ENCODE assay signal across 26 mouse cellular contexts in genomic region chr15:98115779-98116163, GRCm38 (mm10). TPM values are rescaled to one million over a fixed set of nuclear protein-coding genes. Genes with fewer than 3 reads are reported as not detected.
DNase-seq lines count a peak whose midpoint lies in the region; ATAC-seq and TF ChIP-seq lines count a peak whose summit lies in the region.
"Had no signal": no experiment of that assay in that cellular context is flagged by ENCODE, and none has a peak within 500 bp of the region (broad histone marks: within the 10 kb centered on the region; RNA-seq: fewer than 3 reads in every experiment).

No protein-coding gene starts in this region.

- no peaks in the 10 kb centered on the region; the same call in 1 of the 2 replicates for H3K79me2 ChIP-seq in heart, adult 2 months (replicated peaks; ENCODE audit: control insufficient read depth, insufficient read depth, low read length)
- H3K79me2 ChIP-seq in myocyte (ENCODE audit: control insufficient read depth, insufficient read depth): no peaks in the 10 kb centered on the region

- peak overlapping the region; percentile 85 for H3K27ac ChIP-seq in heart, adult 2 months
- H3K27ac ChIP-seq in limb, embryonic 12.5 days: 0 out of 2 replicates have a peak overlapping the region, but pooled peaks have one; percentile 9
- no peak overlapping the region for H3K27ac ChIP-seq in limb, embryonic 10.5 days
- H3K27ac ChIP-seq in liver, embryonic 13.5 days: peak overlapping the region; percentile 79
- H3K27ac ChIP-seq: embryonic facial prominence, embryonic 15.5 days; forebrain, embryonic 10.5 days; hindbrain, embryonic 12.5 days; limb, embryonic 13.5 days; midbrain, embryonic 13.5 days; stomach, postnatal 0 days had no signal

- no peak for TF ChIP-seq POLR2A in heart, adult 2 months (IDR thresholded peaks at IDR 0.05; ENCODE audit: insufficient read depth, low read depth, low read length)
- TF ChIP-seq POLR2A in myocyte (IDR thresholded peaks at IDR 0.05; ENCODE audit: insufficient read length, low read depth): no peak

- 43% methylated on average over 9 of the region's 9 CpGs for WGBS in heart, adult 2 months
- 89% methylated on average over 9 of the region's 9 CpGs for WGBS in limb, embryonic 12.5 days
- WGBS in limb, embryonic 10.5 days: 93% methylated on average over 9 of the region's 9 CpGs
- 51% methylated on average over 9 of the region's 9 CpGs for WGBS in liver, embryonic 13.5 days (ENCODE audit: insufficient replicate concordance)

- H3K9me3 ChIP-seq in limb, embryonic 12.5 days: no peaks in the 10 kb centered on the region
- no peaks in the 10 kb centered on the region for H3K9me3 ChIP-seq in limb, embryonic 10.5 days (replicated peaks)
- H3K9me3 ChIP-seq in liver, embryonic 13.5 days (replicated peaks): no peaks in the 10 kb centered on the region
- H3K9me3 ChIP-seq: embryonic facial prominence, embryonic 15.5 days; forebrain, embryonic 10.5 days; hindbrain, embryonic 12.5 days; limb, embryonic 13.5 days; midbrain, embryonic 13.5 days had no signal

- H3ac ChIP-seq in myocyte (ENCODE audit: control insufficient read depth, insufficient read length): no peak overlapping the region

- TF ChIP-seq EP300 in heart, adult 2 months (IDR thresholded peaks at IDR 0.05; ENCODE audit: insufficient read depth, low read depth, low read length): no peak

- ATAC-seq in limb, embryonic 12.5 days (ENCODE audit: insufficient number of reproducible peaks, insufficient read depth, low FRiP score, low TSS enrichment, low read depth): no peak
- no peak for ATAC-seq in liver, embryonic 13.5 days (ENCODE audit: low read depth)
- ATAC-seq: midbrain, embryonic 13.5 days had no signal

- intact Hi-C loops in heart, adult 2 months (cut with DNase I): no loop called here
- intact Hi-C loops in heart, postnatal 10 days (cut with DNase I): no loop called here

- no peak overlapping the region for H3K9ac ChIP-seq in heart, adult 2 months (ENCODE audit: low read depth, low read length)
- no peak overlapping the region for H3K9ac ChIP-seq in limb, embryonic 12.5 days (replicated peaks)
- peak overlapping the region; percentile 26; the same call in 1 of the 2 replicates for H3K9ac ChIP-seq in liver, embryonic 13.5 days
- H3K9ac ChIP-seq: embryonic facial prominence, embryonic 15.5 days; hindbrain, embryonic 12.5 days; limb, embryonic 13.5 days; lung, embryonic 14.5 days; midbrain, embryonic 13.5 days had no signal

- no peak for TF ChIP-seq CTCF in heart, adult 2 months (IDR thresholded peaks at IDR 0.05)

- peaks cover 2% of the 10 kb centered on the region for H3K4me1 ChIP-seq in heart, adult 2 months (ENCODE audit: control insufficient read depth, insufficient read depth, low read length)
- no peaks in the 10 kb centered on the region for H3K4me1 ChIP-seq in limb, embryonic 12.5 days (replicated peaks)
- no peaks in the 10 kb centered on the region for H3K4me1 ChIP-seq in limb, embryonic 10.5 days
- peaks cover 57% of the 10 kb centered on the region for H3K4me1 ChIP-seq in liver, embryonic 13.5 days (replicated peaks)
- H3K4me1 ChIP-seq: embryonic facial prominence, embryonic 15.5 days; forebrain, embryonic 10.5 days; hindbrain, embryonic 12.5 days; limb, embryonic 13.5 days had no signal

- no peak overlapping the region for H3K4me3 ChIP-seq in heart, adult 2 months
- no peak overlapping the region for H3K4me3 ChIP-seq in limb, embryonic 12.5 days (replicated peaks)
- no peak overlapping the region for H3K4me3 ChIP-seq in limb, embryonic 10.5 days
- no peak overlapping the region for H3K4me3 ChIP-seq in liver, embryonic 13.5 days (replicated peaks)
- peak overlapping the region; percentile 9 for H3K4me3 ChIP-seq in myocyte
- H3K4me3 ChIP-seq: embryonic facial prominence, embryonic 15.5 days; forebrain, embryonic 10.5 days; hindbrain, embryonic 12.5 days; limb, embryonic 13.5 days; midbrain, embryonic 13.5 days had no signal

- no peak for DNase-seq in heart, adult 2 months
- DNase-seq in heart, postnatal 10 days: no peak
- DNase-seq in limb, embryonic 10.5 days (ENCODE audit: low spot score): no peak
- DNase-seq in liver, embryonic 13.5 days: no peak
- no peak for DNase-seq in layer of hippocampus, adult 18-20 months (ENCODE audit: low spot score in 2 of 2)
- DNase-seq: adrenal gland, postnatal 10 days; B cell, adult 2 months; cerebellum, adult 8-10 months; kidney, adult 8-10 months; kidney, postnatal 10 days; lung, embryonic 14.5 days; thymus, adult 2 months; thymus, postnatal 4 days had no signal

- no peak overlapping the region for H3K4me2 ChIP-seq in limb, embryonic 12.5 days
- peak overlapping the region; percentile 56 for H3K4me2 ChIP-seq in liver, embryonic 13.5 days
- peak overlapping the region; percentile 64 for H3K4me2 ChIP-seq in myocyte (ENCODE audit: low read depth)
- H3K4me2 ChIP-seq: embryonic facial prominence, embryonic 15.5 days; hindbrain, embryonic 12.5 days; limb, embryonic 13.5 days; lung, embryonic 14.5 days; midbrain, embryonic 13.5 days had no signal

- H3K27me3 ChIP-seq in heart, adult 2 months (ENCODE audit: control insufficient read depth, insufficient read depth, low read length): no peaks in the 10 kb centered on the region
- H3K27me3 ChIP-seq in limb, embryonic 12.5 days: no peaks in the 10 kb centered on the region
- no peaks in the 10 kb centered on the region for H3K27me3 ChIP-seq in limb, embryonic 10.5 days (ENCODE audit: low read depth, poor library complexity, severe bottlenecking)
- H3K27me3 ChIP-seq in liver, embryonic 13.5 days: no peaks in the 10 kb centered on the region
- H3K27me3 ChIP-seq in myocyte (ENCODE audit: control insufficient read depth, insufficient read depth, insufficient read length): no peaks in the 10 kb centered on the region
- H3K27me3 ChIP-seq: CH12.LX; embryonic facial prominence, embryonic 15.5 days; hindbrain, embryonic 12.5 days; limb, embryonic 13.5 days; midbrain, embryonic 13.5 days had no signal

- H3K36me3 ChIP-seq in heart, adult 2 months (ENCODE audit: control insufficient read depth, insufficient read depth, low read length): peaks cover 12% of the 10 kb centered on the region
- peaks cover 81% of the 10 kb centered on the region for H3K36me3 ChIP-seq in limb, embryonic 12.5 days
- peaks cover 73% of the 10 kb centered on the region for H3K36me3 ChIP-seq in limb, embryonic 10.5 days
- peaks cover 47% of the 10 kb centered on the region for H3K36me3 ChIP-seq in liver, embryonic 13.5 days
- peaks cover 10% of the 10 kb centered on the region for H3K36me3 ChIP-seq in myocyte (ENCODE audit: control insufficient read depth, insufficient read depth)

TF ChIP-seq in myocyte, 11 proteins besides CTCF, POLR2A, EP300 and RAD21 (continues in another document):
- TF ChIP-seq SRF (IDR thresholded peaks at IDR 0.05; ENCODE audit: control insufficient read depth, insufficient read length, low read depth) (no peak), MYOD1 (IDR thresholded peaks at IDR 0.05; ENCODE audit: control insufficient read depth in 1 of 3, insufficient read length in 2 of 3, low read depth in 2 of 3) (no peak), USF1 (IDR thresholded peaks at IDR 0.05; ENCODE audit: low read depth) (no peak), REST (IDR thresholded peaks at IDR 0.05; ENCODE audit: insufficient read depth, insufficient read length) (no peak), MAX (IDR thresholded peaks at IDR 0.05; ENCODE audit: low read depth) (no peak), TCF3 (IDR thresholded peaks at IDR 0.05; ENCODE audit: insufficient read length, low read depth) (no peak), POLR2AphosphoS2 (IDR thresholded peaks at IDR 0.05; ENCODE audit: insufficient read length, low read depth) (no peak), MYOG (IDR thresholded peaks at IDR 0.05; ENCODE audit: control insufficient read depth in 1 of 3, insufficient read depth in 1 of 3, insufficient read length in 2 of 3, low read depth in 2 of 3) (no peak)

RNA-seq across cellular contexts. Expression of gene Senp1, which starts 22.2 kb away (rescaled TPM):
- total RNA-seq in heart, adult 2 months (2021): 1 to 10 TPM; 9.8 to 10.0 TPM
- 5.3 and 10.1 TPM in 2 replicates for polyA plus RNA-seq in heart, adult 2 months (2012; rRNA removed)
- total RNA-seq in heart, postnatal 10 days (2021): 10 to 100 TPM; 16.7 to 18.5 TPM
- 46.3 and 46.9 TPM in 2 replicates for polyA plus RNA-seq in limb, embryonic 12.5 days (2016; fragmentation: Nextera tagmentation; extraction: Ambion mirVana)
- 46.8 and 51.6 TPM in 2 replicates for polyA plus RNA-seq in limb, embryonic 10.5 days (2016; fragmentation: Nextera tagmentation; extraction: Ambion mirVana)
- polyA plus RNA-seq in liver, embryonic 13.5 days (2015; fragmentation: Nextera tagmentation; extraction: Ambion mirVana): 17.1 and 21.7 TPM in 2 replicates
- 10.4 TPM for polyA plus RNA-seq in myocyte (2012; fragmentation: generic; extraction: Trizol)
- total RNA-seq in layer of hippocampus, adult 18-20 months (2021): 10 to 100 TPM; 12.4 to 13.2 TPM

RNA-seq across cellular contexts. Expression of gene Pfkm, which starts 23.4 kb away (rescaled TPM):
- 100 to 1,000 TPM; 800 to 921 TPM for total RNA-seq in heart, adult 2 months (2021)
- polyA plus RNA-seq in heart, adult 2 months (2012; rRNA removed): 521 and 828 TPM in 2 replicates
- 100 to 1,000 TPM; 571 to 624 TPM for total RNA-seq in heart, postnatal 10 days (2021)
- 49.4 and 52.7 TPM in 2 replicates for polyA plus RNA-seq in limb, embryonic 12.5 days (2016; fragmentation: Nextera tagmentation; extraction: Ambion mirVana)
- 36.3 and 42.9 TPM in 2 replicates for polyA plus RNA-seq in limb, embryonic 10.5 days (2016; fragmentation: Nextera tagmentation; extraction: Ambion mirVana)
- 26.7 and 28.1 TPM in 2 replicates for polyA plus RNA-seq in liver, embryonic 13.5 days (2015; fragmentation: Nextera tagmentation; extraction: Ambion mirVana)
- 401 TPM for polyA plus RNA-seq in myocyte (2012; fragmentation: generic; extraction: Trizol)
- 100 to 1,000 TPM; 370 to 384 TPM for total RNA-seq in layer of hippocampus, adult 18-20 months (2021)

RNA-seq across cellular contexts. Expression of gene Asb8, which starts 49.7 kb away (rescaled TPM):
- 100 to 1,000 TPM; 105 to 118 TPM for total RNA-seq in heart, adult 2 months (2021)
- polyA plus RNA-seq in heart, adult 2 months (2012; rRNA removed): 104 and 172 TPM in 2 replicates
- total RNA-seq in heart, postnatal 10 days (2021): 100 to 1,000 TPM; 104 to 109 TPM
- polyA plus RNA-seq in limb, embryonic 12.5 days (2016; fragmentation: Nextera tagmentation; extraction: Ambion mirVana): 42.4 and 43.5 TPM in 2 replicates
- polyA plus RNA-seq in limb, embryonic 10.5 days (2016; fragmentation: Nextera tagmentation; extraction: Ambion mirVana): 36.1 and 40.4 TPM in 2 replicates
- 23.7 and 25.4 TPM in 2 replicates for polyA plus RNA-seq in liver, embryonic 13.5 days (2015; fragmentation: Nextera tagmentation; extraction: Ambion mirVana)
- 50.3 TPM for polyA plus RNA-seq in myocyte (2012; fragmentation: generic; extraction: Trizol)
- 10 to 100 TPM; 53.7 to 54.8 TPM for total RNA-seq in layer of hippocampus, adult 18-20 months (2021)

RNA-seq across cellular contexts. Expression of gene Ccdc184, which starts 51.2 kb away (rescaled TPM):
- total RNA-seq in heart, adult 2 months (2021): under 1 TPM; 0.52 to 0.63 TPM
- polyA plus RNA-seq in heart, adult 2 months (2012; rRNA removed): 0.61 and 0.94 TPM in 2 replicates
- under 1 TPM; 0.57 to 0.64 TPM for total RNA-seq in heart, postnatal 10 days (2021)
- polyA plus RNA-seq in limb, embryonic 12.5 days (2016; fragmentation: Nextera tagmentation; extraction: Ambion mirVana): 0.32 and 0.41 TPM in 2 replicates
- 0.11 and 0.33 TPM in 2 replicates for polyA plus RNA-seq in limb, embryonic 10.5 days (2016; fragmentation: Nextera tagmentation; extraction: Ambion mirVana)
- 0.07 TPM in 1 of 2 replicates, not detected in the other for polyA plus RNA-seq in liver, embryonic 13.5 days (2015; fragmentation: Nextera tagmentation; extraction: Ambion mirVana)
- 0.05 TPM for polyA plus RNA-seq in myocyte (2012; fragmentation: generic; extraction: Trizol)
- total RNA-seq in layer of hippocampus, adult 18-20 months (2021): 10 to 100 TPM; 11.7 to 12.7 TPM
- total RNA-seq: gastrocnemius, adult 8-10 months; granulocyte monocyte progenitor cell, adult 5-6 weeks; megakaryocyte, adult 5-6 weeks; monocyte, adult 5-6 weeks had no signal
- polyA plus RNA-seq: lung, embryonic 14.5 days had no signal
